Mouse (Mus musculus) intestine, embryonic 14.5 days (tissue): ENCODE results near the gene Hmgxb4. TPM values are rescaled to one million over a fixed set of nuclear protein-coding genes. Genes with fewer than 3 reads are reported as not detected.

Experiments
- ATAC-seq: fragments of 200-750 bp; cut with Nextera tagmentation; replicated peaks from 2 replicates; pipeline ENCODE4 v1.8.0; 2017; ENCODE audit warnings: low read depth, moderate number of reproducible peaks, moderate TSS enrichment, moderate library complexity; ENCODE audit not compliant: low FRiP score, low TSS enrichment
- DNase-seq: peaks from one replicate; pipeline ENCODE4 v3.0.0-alpha.2; 2018; ENCODE audit warnings: low spot score
- H3K27ac ChIP-seq: fragments of 300-500 bp; sonication (generic); 2 replicates; pipeline ENCODE4 v1.5.1; 2014; ENCODE audit warnings: low read depth, mild to moderate bottlenecking, control low read depth
- H3K27me3 ChIP-seq: fragments of 300-500 bp; sonication (generic); replicated peaks from 2 replicates; pipeline ENCODE4 v1.6.1; 2014; ENCODE audit warnings: low read length, control low read depth; ENCODE audit not compliant: control insufficient read depth, insufficient read depth
- H3K36me3 ChIP-seq: fragments of 300-500 bp; sonication (generic); 2 replicates; pipeline ENCODE4 v1.6.1; 2014; ENCODE audit warnings: low read length, control low read depth; ENCODE audit not compliant: control insufficient read depth, insufficient read depth
- H3K4me1 ChIP-seq: fragments of 300-500 bp; sonication (generic); replicated peaks from 2 replicates; pipeline ENCODE4 v1.6.1; 2014; ENCODE audit warnings: low read length, control low read depth, mixed read lengths; ENCODE audit not compliant: control insufficient read depth, insufficient read depth
- H3K4me2 ChIP-seq: fragments of 300-500 bp; sonication (generic); 2 replicates; pipeline ENCODE4 v1.6.1; 2014; ENCODE audit warnings: low read length
- H3K4me3 ChIP-seq: fragments of 300-500 bp; sonication (generic); 2 replicates; pipeline ENCODE4 v1.5.1; 2014; ENCODE audit warnings: low read depth, low read length, control low read depth, mixed read lengths
- H3K9ac ChIP-seq: fragments of 300-500 bp; sonication (generic); 2 replicates; pipeline ENCODE4 v1.6.1; 2014; ENCODE audit warnings: mild to moderate bottlenecking, low read length
- H3K9me3 ChIP-seq: fragments of 300-500 bp; sonication (generic); 2 replicates; pipeline ENCODE4 v1.6.1; 2016; ENCODE audit warnings: low read length, control low read depth; ENCODE audit not compliant: control insufficient read depth
- WGBS: fragments of 180-500 bp; shearing (Covaris S2); extraction: QIAGEN DNeasy Blood & Tissue Kit; methylation state at CpG from one replicate; pipeline ENCODE4 v1.1.7; 2014; 5-methylcytosine and 5-hydroxymethylcytosine counted together
- polyA plus RNA-seq: library from polyadenylated mRNA; unstranded; fragments of >200 nt; fragmentation: Nextera tagmentation; extraction: Ambion mirVana; gene quantifications from 2 replicates; pipeline ENCODE4 v1.2.1, GENCODE M21; 2014

Gene Hmgxb4
- polyA plus RNA-seq, 1 experiment from 2014 or later, result 46.3 TPM

DNA sequence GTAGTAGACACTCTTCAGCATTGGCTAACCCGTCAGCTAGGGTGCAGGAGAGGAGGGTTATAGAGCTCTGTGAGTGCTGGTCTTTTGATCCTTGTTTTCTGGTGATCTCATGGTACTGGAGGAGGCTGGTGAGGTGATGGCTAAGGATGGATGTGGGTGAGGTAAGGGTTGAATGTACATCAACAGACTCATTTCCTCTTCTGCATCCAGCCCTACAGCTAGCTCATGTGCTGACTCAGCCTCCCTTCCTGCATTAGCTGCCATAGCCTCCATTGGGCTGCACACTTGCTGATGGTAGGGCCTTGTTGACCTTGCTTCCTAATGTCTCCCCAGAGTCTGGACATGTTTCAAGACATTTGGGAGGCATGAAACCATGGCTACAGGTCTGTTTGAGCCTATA is 49.8 kb downstream of the Hmgxb4 start:
- Histone ChIP-seq H3K4me1 (no peaks in the 10 kb centered on the region), H3K4me3 (no peak overlapping the region), H3K27me3 (no peaks in the 10 kb centered on the region), H3K27ac (no peak overlapping the region), H3K9ac (no peak overlapping the region), H3K4me2 (no peak overlapping the region), H3K9me3 (no peaks in the 10 kb centered on the region), H3K36me3 (no peaks in the 10 kb centered on the region)
- DNase-seq (no peak), ATAC-seq (no peak)
- WGBS, result 82% methylated on average over 1 of the region's 1 CpGs

DNA sequence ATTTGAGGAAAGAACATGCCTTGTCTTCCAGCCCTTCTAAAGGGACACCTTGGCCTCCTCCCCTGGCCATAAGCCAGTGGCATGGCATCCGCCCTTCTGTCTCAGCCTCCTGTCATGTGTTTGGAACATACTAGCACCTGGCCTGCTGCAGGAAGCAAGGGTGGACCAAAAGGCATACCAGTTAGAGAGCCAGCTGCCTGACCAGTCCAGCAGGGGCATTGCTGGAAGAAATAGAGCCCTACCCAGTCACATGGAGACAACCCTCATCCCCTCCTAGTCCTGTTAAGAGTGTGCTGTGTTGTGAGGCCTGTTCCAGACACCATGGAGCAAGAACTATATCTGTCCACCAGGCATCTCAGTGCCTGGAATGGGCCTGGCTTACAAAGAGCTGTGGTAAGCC is 53.1 kb downstream of the Hmgxb4 start:
- H3K9ac ChIP-seq, result no peak overlapping the region
- no peaks in the 10 kb centered on the region for H3K27me3 ChIP-seq
- H3K27ac ChIP-seq, result no peak overlapping the region
- H3K4me2 ChIP-seq, result no peak overlapping the region
- no peak overlapping the region for H3K4me3 ChIP-seq
- whole genome bisulfite sequencing, result 95% methylated on average over 1 of the region's 1 CpGs
- H3K4me1 ChIP-seq, result no peaks in the 10 kb centered on the region
- H3K9me3 ChIP-seq, result no peaks in the 10 kb centered on the region
- H3K36me3 ChIP-seq, result no peaks in the 10 kb centered on the region
- DNase-seq, result no peak
- no peak for ATAC-seq

- DNase-seq (no peak), ATAC-seq (no peak)
- H3K36me3 ChIP-seq, result no peaks in the 10 kb centered on the region
- no peaks in the 10 kb centered on the region for H3K27me3 ChIP-seq
- H3K4me2 ChIP-seq, result no peak overlapping the region
- H3K4me1 ChIP-seq, result no peaks in the 10 kb centered on the region
- H3K4me3 ChIP-seq, result no peak overlapping the region
- H3K9me3 ChIP-seq, result no peaks in the 10 kb centered on the region
- WGBS, result 91% methylated on average over 3 of the region's 3 CpGs
- H3K9ac ChIP-seq, result no peak overlapping the region
- H3K27ac ChIP-seq, result no peak overlapping the region
These were observed 54.6 kb downstream of the Hmgxb4 start for GRCm38 (mm10) chr8:75047784-75048183.

- Histone ChIP-seq H3K4me1 (no peaks in the 10 kb centered on the region), H3K9ac (no peak overlapping the region), H3K27me3 (no peaks in the 10 kb centered on the region), H3K27ac (no peak overlapping the region), H3K4me3 (no peak overlapping the region), H3K4me2 (no peak overlapping the region), H3K36me3 (no peaks in the 10 kb centered on the region), H3K9me3 (no peaks in the 10 kb centered on the region)
- DNase-seq (no peak), ATAC-seq (no peak)
- WGBS, result 94% methylated on average over 4 of the region's 4 CpGs
These were observed 60.2 kb downstream of the Hmgxb4 start for GRCm38 (mm10) chr8:75053342-75053741.

- no peaks in the 10 kb centered on the region for H3K9me3 ChIP-seq
- ATAC-seq, result no peak
- WGBS, result 85% methylated on average over 2 of the region's 2 CpGs
- no peaks in the 10 kb centered on the region for H3K36me3 ChIP-seq
- no peak overlapping the region for H3K4me2 ChIP-seq
- H3K27ac ChIP-seq, result no peak overlapping the region
- H3K27me3 ChIP-seq, result no peaks in the 10 kb centered on the region
- no peak overlapping the region for H3K4me3 ChIP-seq
- DNase-seq, result no peak
- no peaks in the 10 kb centered on the region for H3K4me1 ChIP-seq
- H3K9ac ChIP-seq, result no peak overlapping the region
These were observed 62.5 kb downstream of the Hmgxb4 start for GRCm38 (mm10) chr8:75055673-75056072.

DNA sequence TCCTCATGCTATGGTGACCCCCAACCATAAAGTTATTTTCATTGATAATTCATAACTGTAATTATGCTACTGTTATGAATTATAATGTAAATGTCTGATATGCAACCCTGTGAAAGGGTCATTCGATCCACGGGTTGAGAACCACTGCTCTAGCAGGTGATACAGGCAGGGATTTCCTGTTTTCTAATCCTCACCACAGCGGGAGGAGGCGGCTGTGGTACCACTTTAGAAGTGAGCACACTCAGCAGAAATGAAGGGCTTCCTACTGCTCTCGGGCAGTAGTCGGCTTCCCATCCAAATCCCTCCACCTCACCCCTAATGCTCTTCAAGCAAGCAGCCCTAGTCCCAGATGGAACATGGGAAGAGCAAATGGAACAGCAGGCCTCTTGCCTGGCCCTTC is 66.9 kb downstream of the Hmgxb4 start:
- H3K27ac ChIP-seq, result no peak overlapping the region
- WGBS, result 76% methylated on average over 6 of the region's 6 CpGs
- H3K4me1 ChIP-seq, result no peaks in the 10 kb centered on the region
- H3K9ac ChIP-seq, result no peak overlapping the region
- no peaks in the 10 kb centered on the region for H3K27me3 ChIP-seq
- no peak overlapping the region for H3K4me3 ChIP-seq
- peaks cover 5% of the 10 kb centered on the region; the same call in 1 of the 2 replicates for H3K36me3 ChIP-seq
- no peak for ATAC-seq
- no peak overlapping the region for H3K4me2 ChIP-seq
- no peak for DNase-seq
- H3K9me3 ChIP-seq, result no peaks in the 10 kb centered on the region

GRCm38 (mm10) chr8:75060815-75061214 is 67.7 kb downstream of the Hmgxb4 start:
- no peaks in the 10 kb centered on the region for H3K9me3 ChIP-seq
- H3K4me1 ChIP-seq, result no peaks in the 10 kb centered on the region
- H3K27me3 ChIP-seq, result no peaks in the 10 kb centered on the region
- no peak overlapping the region for H3K4me3 ChIP-seq
- H3K4me2 ChIP-seq, result no peak overlapping the region
- WGBS, result 74% methylated on average over 2 of the region's 2 CpGs
- ATAC-seq (no peak), DNase-seq (no peak)
- H3K36me3 ChIP-seq, result peaks cover 9% of the 10 kb centered on the region; the same call in 1 of the 2 replicates
- no peak overlapping the region for H3K9ac ChIP-seq
- H3K27ac ChIP-seq, result no peak overlapping the region

GRCm38 (mm10) chr8:75063290-75063689 is 70.1 kb downstream of the Hmgxb4 start:
- H3K36me3 ChIP-seq, result peaks cover 15% of the 10 kb centered on the region; the same call in 1 of the 2 replicates
- no peaks in the 10 kb centered on the region for H3K27me3 ChIP-seq
- H3K9me3 ChIP-seq, result no peaks in the 10 kb centered on the region
- no peak overlapping the region for H3K27ac ChIP-seq
- no peak for ATAC-seq
- 85% methylated on average over 3 of the region's 3 CpGs for WGBS
- H3K4me1 ChIP-seq, result no peaks in the 10 kb centered on the region
- DNase-seq, result no peak
- no peak overlapping the region for H3K4me3 ChIP-seq
- H3K4me2 ChIP-seq, result no peak overlapping the region
- H3K9ac ChIP-seq, result no peak overlapping the region

DNA sequence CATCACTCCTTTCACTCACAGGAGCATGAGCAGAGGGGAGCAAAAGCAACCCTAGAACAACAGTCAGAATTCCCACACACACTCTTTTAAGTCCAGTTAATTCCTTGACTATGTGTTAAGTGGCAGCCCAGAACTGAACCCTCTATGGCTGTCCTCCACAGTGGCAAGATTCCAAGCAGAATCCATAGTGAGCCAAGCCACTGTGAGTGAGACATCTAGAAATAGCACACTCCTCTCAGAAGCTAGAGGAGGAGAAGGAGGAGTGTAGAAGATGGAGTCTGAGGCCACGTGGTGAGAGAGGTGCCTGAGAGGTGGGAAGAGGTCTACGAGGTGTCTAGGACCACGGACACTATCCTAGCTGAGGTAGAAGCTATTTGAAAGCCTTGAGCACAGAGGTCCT is 71.6 kb downstream of the Hmgxb4 start:
- H3K4me1 ChIP-seq, result no peaks in the 10 kb centered on the region
- no peak overlapping the region for H3K27ac ChIP-seq
- H3K9ac ChIP-seq, result no peak overlapping the region
- WGBS, result 91% methylated on average over 3 of the region's 3 CpGs
- no peaks in the 10 kb centered on the region for H3K9me3 ChIP-seq
- no peak for DNase-seq
- no peak for ATAC-seq
- H3K4me2 ChIP-seq, result no peak overlapping the region
- H3K27me3 ChIP-seq, result no peaks in the 10 kb centered on the region
- H3K4me3 ChIP-seq, result no peak overlapping the region
- peaks cover 15% of the 10 kb centered on the region; the same call in 1 of the 2 replicates for H3K36me3 ChIP-seq
